Mouse (Mus musculus) layer of hippocampus, adult 2 months (tissue): ENCODE measurements around the gene Slco2a1. TPM values are rescaled to one million over a fixed set of nuclear protein-coding genes. Genes with fewer than 3 reads are reported as not detected.

ENCODE experiments used
- DNase-seq, 2 experiments: peaks; one replicate each; pipeline ENCODE4 v3.0.0; 2022; ENCODE audit warnings: low spot score in 2 of 2
- H3K27ac ChIP-seq: fragments of 200-600 bp; 2 replicates; pipeline ENCODE4 v1.8.1; 2022
- H3K4me3 ChIP-seq: fragments of 200-600 bp; 2 replicates; pipeline ENCODE4 v1.8.1; 2022; ENCODE audit warnings: mild to moderate bottlenecking
- CTCF ChIP-seq: fragments of 200-600 bp; conservative IDR thresholded peaks from 2 replicates; pipeline ENCODE4 v1.8.1; 2022; ENCODE audit warnings: antibody characterized with exemption, mild to moderate bottlenecking, moderate library complexity
- total RNA-seq, 2 experiments: library from RNA; stranded (reverse); gene quantifications; 2 replicates each; pipeline ENCODE4 v1.2.3; 2021

Gene Slco2a1
- total RNA-seq, 2 experiments from 2014 or later, result 2.0 to 3.2 TPM

- Histone ChIP-seq H3K4me3 (no peak overlapping the region), H3K27ac (no peak overlapping the region)
- DNase-seq, result peak in 1 of 2 experiments; percentile 7
- TF ChIP-seq CTCF, result no peak
These were observed 136.2 kb downstream of the Slco2a1 start for GRCm38 (mm10) chr9:103124746-103125145.

DNA sequence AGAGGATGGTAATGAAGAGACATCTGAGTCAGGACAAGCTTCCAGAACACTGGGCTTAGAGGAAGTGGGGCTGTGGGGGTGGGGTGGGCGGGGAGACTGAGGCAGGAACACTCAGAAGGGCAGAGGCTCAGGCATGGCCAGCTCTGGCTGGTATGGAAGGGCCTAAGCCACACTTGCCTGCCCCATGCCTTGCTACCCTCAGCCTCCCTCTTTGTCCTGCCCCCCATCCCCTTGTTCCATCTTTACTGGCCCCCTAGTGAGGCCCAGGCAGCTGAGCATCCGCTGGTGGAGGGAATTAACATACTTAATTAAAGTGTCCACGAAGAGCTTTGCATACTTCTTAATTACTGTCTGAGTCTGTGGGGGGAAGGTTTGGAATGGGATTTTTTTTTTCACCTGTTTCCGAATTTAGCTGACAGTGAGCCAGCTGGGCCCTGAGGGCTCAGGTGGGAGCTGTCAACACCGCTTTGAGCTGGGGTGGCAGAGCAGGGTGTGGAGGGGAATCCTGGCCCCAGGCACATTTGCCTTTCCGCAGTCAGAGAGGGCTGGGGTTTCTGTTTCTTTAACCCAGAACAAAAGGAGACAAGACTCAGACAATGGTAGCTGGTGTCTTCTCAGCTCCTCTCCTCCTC is 145.1 kb downstream of the Slco2a1 start:
- Histone ChIP-seq H3K4me3 (no peak overlapping the region), H3K27ac (peak overlapping the region; percentile 46; the same call in 1 of the 2 replicates)
- no peak for DNase-seq
- TF ChIP-seq CTCF, result no peak

DNA sequence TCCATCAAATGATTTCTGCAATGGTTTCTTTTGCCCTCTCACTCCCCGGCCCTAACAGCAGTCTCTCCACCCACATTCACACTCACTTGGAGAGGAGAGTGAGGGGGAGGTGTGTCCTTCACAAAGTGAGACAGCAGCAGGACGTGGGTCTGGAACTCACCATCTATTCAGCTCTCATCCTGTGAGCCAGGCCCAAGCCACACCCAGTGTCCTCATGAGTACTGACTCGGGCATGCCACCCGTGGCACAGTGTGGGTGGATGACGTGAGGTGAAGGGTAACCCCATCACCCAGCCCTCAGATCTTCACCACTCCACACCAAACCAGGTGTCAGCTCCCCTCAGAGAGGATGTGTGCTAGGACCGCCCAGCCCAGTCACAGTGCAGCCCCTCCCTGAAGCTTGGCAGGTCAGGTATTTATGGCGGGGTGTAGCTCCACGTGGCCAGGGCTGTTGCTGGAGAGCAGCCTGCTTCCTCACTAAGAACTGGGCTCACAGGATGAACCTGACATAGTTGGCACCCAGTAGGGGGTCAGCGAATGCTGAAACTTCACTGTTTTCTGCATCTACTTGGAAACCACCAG is 146.0 kb downstream of the Slco2a1 start:
- TF ChIP-seq CTCF, result no peak
- no peak overlapping the region for H3K4me3 ChIP-seq
- DNase-seq, result no peak
- H3K27ac ChIP-seq, result peak overlapping the region; percentile 46; the same call in 1 of the 2 replicates

- DNase-seq, result no peak
- H3K27ac ChIP-seq, result no peak overlapping the region
- H3K4me3 ChIP-seq, result no peak overlapping the region
- TF ChIP-seq CTCF, result no peak
These were observed 151.0 kb downstream of the Slco2a1 start for GRCm38 (mm10) chr9:103139481-103139880.

- no peak overlapping the region for H3K4me3 ChIP-seq
- no peak for DNase-seq
- no peak for TF ChIP-seq CTCF
- H3K27ac ChIP-seq, result no peak overlapping the region
These were observed 151.9 kb downstream of the Slco2a1 start for GRCm38 (mm10) chr9:103140384-103140783.

DNA sequence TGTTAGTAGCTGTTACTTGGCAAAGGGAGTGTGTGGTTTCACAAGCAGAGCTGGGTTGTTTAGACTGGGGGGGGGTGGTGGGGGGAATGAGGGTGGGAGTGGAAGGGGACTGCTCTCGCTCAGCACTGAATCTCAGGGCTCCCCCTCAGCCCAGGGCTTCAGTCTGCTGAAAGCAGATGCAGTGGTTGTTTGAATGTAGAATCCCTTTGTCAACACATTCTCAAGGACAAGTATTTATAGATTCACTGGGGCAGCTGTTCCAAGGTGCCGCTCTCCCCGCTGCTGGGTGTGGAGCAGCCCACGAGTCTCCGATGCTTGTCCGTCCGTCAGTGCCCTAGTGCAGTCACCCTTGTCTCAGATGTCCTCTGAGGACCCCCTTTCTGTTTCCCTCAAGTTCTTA is 152.8 kb downstream of the Slco2a1 start:
- no peak overlapping the region for H3K27ac ChIP-seq

DNA sequence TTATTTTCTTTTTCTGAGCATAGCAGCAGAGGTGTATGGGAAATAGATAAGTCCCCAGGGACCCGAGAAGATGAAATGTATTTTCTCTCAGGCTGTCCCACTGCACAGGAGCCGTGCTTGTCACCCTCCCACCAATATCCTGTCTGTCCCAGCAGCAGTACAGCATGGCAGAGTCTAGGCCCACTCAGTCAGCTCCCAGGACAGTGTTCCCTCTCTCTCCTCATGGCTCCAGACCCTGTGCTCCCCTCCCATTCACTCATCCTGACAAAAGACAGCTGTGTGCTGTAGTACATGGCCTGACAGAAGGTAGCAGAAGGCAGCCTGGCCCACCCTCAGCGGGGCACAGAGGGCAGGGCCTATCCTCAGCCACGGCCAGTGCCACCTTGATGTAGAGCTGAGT is 155.4 kb downstream of the Slco2a1 start:
- DNase-seq, result no peak
- no peak for TF ChIP-seq CTCF
- Histone ChIP-seq H3K4me3 (no peak overlapping the region), H3K27ac (no peak overlapping the region)

More for the DNA sequence above, 152.8 kb downstream of the Slco2a1 start:
- DNase-seq, result no peak
- H3K4me3 ChIP-seq, result no peak overlapping the region
- TF ChIP-seq CTCF, result no peak

GRCm38 (mm10) chr9:103145351-103145750 is 156.8 kb downstream of the Slco2a1 start:
- no peak for DNase-seq
- TF ChIP-seq CTCF, result no peak
- Histone ChIP-seq H3K4me3 (no peak overlapping the region), H3K27ac (no peak overlapping the region)

Other genes with a start within 250 kb of the Slco2a1 start
- 10 to 100 TPM; 44.5 to 46.3 TPM for gene Ryk, start 153.8 kb upstream of the Slco2a1 start, total RNA-seq
- 100 to 1,000 TPM; 429 to 449 TPM for gene Rab6b, start 123.1 kb downstream of the Slco2a1 start, total RNA-seq
- 10 to 100 TPM; 18.5 to 21.0 TPM for gene Srprb, start 213.4 kb downstream of the Slco2a1 start, total RNA-seq
- gene Gm20425, start 241.6 kb downstream of the Slco2a1 start, total RNA-seq, result 10 to 100 TPM; 10.8 to 11.3 TPM
- gene Trf, start 241.7 kb downstream of the Slco2a1 start, total RNA-seq, result 100 to 1,000 TPM; 190 to 207 TPM